Mouse (Mus musculus) ovary, adult 10 weeks (tissue): ENCODE results near the gene Foxd4. TPM values are rescaled to one million over a fixed set of nuclear protein-coding genes. Genes with fewer than 3 reads are reported as not detected.

Experiments
- polyA plus RNA-seq: library from polyadenylated mRNA; stranded (reverse); fragments of 350-450 nt; fragmentation: Illumina TruSeq; extraction: RNeasy Lipid Tissue Mini Kit (QIAGEN cat#74804); gene quantifications from one replicate; pipeline ENCODE4 v1.2.3, GENCODE M21; 2014

Foxd4 gene
- polyA plus RNA-seq = not detected

DNA sequence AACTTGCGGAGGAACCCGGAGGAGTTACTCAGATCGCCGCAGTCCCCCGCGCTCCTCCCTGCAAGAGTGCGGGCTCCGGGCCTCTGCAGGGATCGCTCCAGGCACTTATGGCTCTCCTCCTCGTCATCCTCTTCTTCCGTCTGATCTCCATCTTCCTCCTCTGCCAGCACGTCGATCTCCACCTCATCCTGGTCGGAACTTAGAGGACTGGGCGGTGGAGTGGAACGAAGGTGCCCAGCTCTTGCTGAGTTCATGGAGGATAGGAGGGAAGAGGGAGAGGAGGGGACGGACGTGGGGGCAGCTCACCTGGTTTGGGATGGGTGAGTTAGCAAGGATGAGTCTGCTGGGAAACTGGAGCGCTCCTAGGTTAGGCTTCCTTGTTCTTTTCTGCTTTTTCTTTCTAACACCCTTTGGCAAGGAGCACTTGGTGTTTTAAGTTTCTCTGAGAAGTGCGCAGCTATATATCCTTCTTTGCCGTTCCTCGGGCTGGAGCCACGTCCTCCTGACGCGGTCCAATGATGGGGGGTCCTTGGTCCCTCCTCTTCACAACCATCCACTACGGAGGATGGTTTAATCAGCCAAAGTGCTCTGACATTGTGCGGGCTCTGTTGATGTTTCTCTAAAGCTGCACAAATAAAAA is at the start of gene Foxd4:
TSS of gene Foxd4 (minus strand) at position 617 of the 640 bp plus-strand sequence.

DNA sequence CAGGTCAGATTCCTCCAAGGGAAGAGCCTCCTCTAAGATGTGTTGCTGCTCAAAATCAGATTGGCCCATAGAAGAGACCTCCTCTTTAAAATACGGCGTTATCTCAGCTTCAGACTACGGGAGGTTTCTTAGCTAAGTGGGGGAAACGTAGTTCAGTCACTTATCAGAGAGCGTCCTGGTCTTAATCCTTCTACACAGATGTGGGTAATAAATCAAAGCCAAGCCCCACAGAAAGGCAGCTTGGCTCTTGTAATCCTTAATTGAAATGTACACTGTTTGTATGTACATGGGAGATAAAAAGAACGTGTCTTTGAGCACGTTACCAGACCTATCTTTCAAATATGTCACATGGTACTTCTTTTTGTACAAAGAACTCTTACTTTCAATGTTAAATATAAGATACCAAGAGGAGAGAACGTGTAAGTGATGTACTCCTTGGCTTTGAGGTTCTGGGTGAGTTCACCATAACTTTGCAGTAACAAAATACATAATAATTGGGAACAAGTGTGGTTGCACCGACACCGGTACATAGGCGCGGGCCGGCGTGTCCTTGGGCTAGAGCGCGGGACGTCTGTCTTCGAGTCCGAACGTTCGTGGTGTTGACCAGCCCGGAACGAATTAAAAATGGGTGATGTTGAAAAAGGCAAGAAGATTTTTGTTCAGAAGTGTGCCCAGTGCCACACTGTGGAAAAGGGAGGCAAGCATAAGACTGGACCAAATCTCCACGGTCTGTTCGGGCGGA is 25.7 kb downstream of the Foxd4 start, which contains the start of gene Gm10053:
TSS of gene Gm10053 (plus strand) at position 558 of the 742 bp plus-strand sequence.

DNA sequence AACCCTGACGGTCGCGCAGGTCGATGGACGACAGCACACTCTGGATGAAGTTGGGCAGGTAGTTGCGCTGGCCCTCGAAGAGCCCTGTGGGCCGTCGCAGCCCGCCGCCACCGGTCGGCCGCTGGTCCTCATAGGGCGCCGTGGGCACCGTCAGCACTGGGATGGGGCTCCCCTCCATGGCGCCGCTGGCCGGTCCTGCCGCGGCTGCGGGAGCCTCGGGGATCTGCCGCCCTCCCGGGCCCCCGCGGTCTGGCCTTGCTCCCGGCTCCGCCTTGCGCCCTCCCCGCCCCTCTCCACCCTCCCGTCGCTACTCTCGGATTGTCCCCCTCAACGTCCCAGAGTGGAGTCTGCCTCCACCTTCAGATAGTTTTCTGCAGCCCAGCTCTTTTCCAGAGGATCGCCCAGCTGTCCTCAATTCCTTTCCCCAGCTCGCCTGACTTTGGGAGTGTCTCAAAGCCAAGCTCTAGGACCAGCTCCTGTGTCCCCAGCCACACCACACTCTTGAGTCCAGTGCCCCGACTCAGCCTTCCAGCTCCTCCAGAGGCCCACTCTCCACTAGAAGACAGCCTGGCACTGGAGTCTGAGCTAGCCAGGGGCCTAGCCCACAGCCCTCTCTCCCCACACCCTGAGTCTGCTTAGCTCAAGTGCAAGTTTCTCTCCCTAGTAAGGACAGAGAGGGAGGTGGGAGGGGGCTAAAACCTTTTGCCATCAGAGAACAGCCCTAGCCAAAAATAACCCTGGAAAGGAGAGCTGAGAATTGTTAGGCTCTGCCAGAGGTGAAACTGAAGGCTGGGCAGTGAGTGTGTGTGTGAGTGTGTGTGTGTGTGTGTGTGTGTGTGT is 39.2 kb downstream of the Foxd4 start, which contains the start of gene Pgm5:
TSS of gene Pgm5 (minus strand) at position 244 of the 840 bp plus-strand sequence.

Other genes starting within 250 kb of the Foxd4 start
- gene Tmem252, start 227.2 kb downstream of the Foxd4 start, polyA plus RNA-seq = 0.11 TPM
- gene Pgm5, start 39.3 kb downstream of the Foxd4 start, polyA plus RNA-seq = 78.8 TPM
- gene Gm10053, start 25.5 kb downstream of the Foxd4 start, polyA plus RNA-seq = 225 TPM
- 47.6 TPM for gene Cbwd1, start 60.4 kb upstream of the Foxd4 start, polyA plus RNA-seq
- 13.7 TPM for gene Dock8, start 98.3 kb upstream of the Foxd4 start, polyA plus RNA-seq